Mouse (Mus musculus) MEL (cell line): ENCODE measurements around the gene Gmip. TPM values are rescaled to one million over a fixed set of nuclear protein-coding genes. Genes with fewer than 3 reads are reported as not detected.

ENCODE experiments used
- DNase-seq: peaks from one replicate; pipeline ENCODE4 v3.0.0; 2011; ENCODE audit warnings: low read depth, low spot score
- H3K27ac ChIP-seq: 2 replicates; pipeline ENCODE4 v1.5.1; 2012; ENCODE audit warnings: low read depth, mild to moderate bottlenecking, control low read depth, low read length, moderate library complexity; ENCODE audit not compliant: control insufficient read depth
- H3K27me3 ChIP-seq, 2 experiments: fragments of 150-350 bp in 1 of 2; sonication (generic) in 1 of 2; 2 replicates each; pipeline ENCODE4 v1.6.1; 2012; ENCODE audit warnings: low read length in 2 of 2, mild to moderate bottlenecking in 2 of 2, improper control_type of control experiment in 1 of 2, moderate library complexity in 1 of 2; ENCODE audit not compliant: insufficient read depth in 2 of 2, control insufficient read depth in 1 of 2
- H3K36me3 ChIP-seq, 2 experiments: 2 replicates each; pipeline ENCODE4 v1.6.1; 2012 to 2014; ENCODE audit warnings: low read length in 2 of 2, improper control_type of control experiment in 1 of 2, inconsistent platforms in 1 of 2, mild to moderate bottlenecking in 1 of 2; ENCODE audit not compliant: insufficient read depth in 2 of 2, control insufficient read depth in 1 of 2
- H3K4me1 ChIP-seq, 2 experiments: fragments of 150-350 bp in 1 of 2; sonication (generic) in 1 of 2; 2 replicates each; pipeline ENCODE4 v1.6.1; 2012; ENCODE audit warnings: low read length in 2 of 2, improper control_type of control experiment in 1 of 2, mild to moderate bottlenecking in 1 of 2; ENCODE audit not compliant: insufficient read depth in 2 of 2, control insufficient read depth in 1 of 2
- H3K4me3 ChIP-seq, 2 experiments: fragments of 150-350 bp in 1 of 2; sonication (generic) in 1 of 2; 2 replicates each; pipeline ENCODE4 v1.5.1; 2012; ENCODE audit warnings: low read depth in 2 of 2, low read length in 2 of 2, mild to moderate bottlenecking in 2 of 2, moderate library complexity in 2 of 2, control low read depth in 1 of 2, improper control_type of control experiment in 1 of 2; ENCODE audit not compliant: control insufficient read depth in 1 of 2, insufficient read depth in 1 of 2
- H3K79me2 ChIP-seq: 2 replicates; pipeline ENCODE4 v1.6.1; 2012; ENCODE audit warnings: mild to moderate bottlenecking, low read length, moderate library complexity; ENCODE audit not compliant: control insufficient read depth, poor library complexity, insufficient read depth
- H3K9ac ChIP-seq: 2 replicates; pipeline ENCODE4 v1.6.1; 2012; ENCODE audit warnings: low read depth, mild to moderate bottlenecking, control low read depth, low read length, moderate library complexity; ENCODE audit not compliant: control insufficient read depth, poor library complexity, severe bottlenecking
- H3K9me3 ChIP-seq: fragments of 150-350 bp; sonication (generic); replicated peaks from 2 replicates; pipeline ENCODE4 v1.6.1; 2012; ENCODE audit warnings: mild to moderate bottlenecking, low read length, improper control_type of control experiment, moderate library complexity; ENCODE audit not compliant: insufficient read depth
- BHLHE40 ChIP-seq: IDR thresholded peaks from 2 replicates; pipeline ENCODE4 v1.6.1; 2012; ENCODE audit warnings: low read depth, mild to moderate bottlenecking, inconsistent platforms, low read length, improper control_type of control experiment, borderline replicate concordance
- CHD1 ChIP-seq: IDR thresholded peaks from 2 replicates; pipeline ENCODE4 v1.6.1; 2012; ENCODE audit warnings: low read depth, mild to moderate bottlenecking, inconsistent platforms, low read length, improper control_type of control experiment
- CHD2 ChIP-seq: IDR thresholded peaks from 2 replicates; pipeline ENCODE4 v1.6.1; 2011; ENCODE audit warnings: low read length, improper control_type of control experiment
- ELF1 ChIP-seq: IDR thresholded peaks from 2 replicates; pipeline ENCODE4 v1.6.1; 2014; ENCODE audit warnings: low read depth, mild to moderate bottlenecking, inconsistent platforms, low read length, improper control_type of control experiment, moderate library complexity
- ETS1 ChIP-seq: IDR thresholded peaks from 2 replicates; pipeline ENCODE4 v1.6.1; 2012; ENCODE audit warnings: low read depth, mild to moderate bottlenecking, inconsistent platforms, low read length, improper control_type of control experiment, moderate library complexity
- GABPA ChIP-seq: IDR thresholded peaks from 2 replicates; pipeline ENCODE4 v1.6.1; 2012; ENCODE audit warnings: low read depth, mild to moderate bottlenecking, inconsistent platforms, low read length, improper control_type of control experiment, moderate library complexity
- GATA1 ChIP-seq: IDR thresholded peaks from 2 replicates; pipeline ENCODE4 v1.6.1; 2011; ENCODE audit warnings: low read depth, low read length, improper control_type of control experiment
- HCFC1 ChIP-seq: IDR thresholded peaks from 2 replicates; pipeline ENCODE4 v1.6.1; 2012; ENCODE audit warnings: low read depth, mild to moderate bottlenecking, inconsistent platforms, low read length, improper control_type of control experiment, moderate library complexity
- JUND ChIP-seq: IDR thresholded peaks from 2 replicates; pipeline ENCODE4 v1.6.1; 2011; ENCODE audit warnings: low read depth, mild to moderate bottlenecking, improper control_type of control experiment, low read length
- MEF2A ChIP-seq: IDR thresholded peaks from 2 replicates; pipeline ENCODE4 v1.6.1; 2014; ENCODE audit warnings: low read depth, mild to moderate bottlenecking, inconsistent platforms, low read length, improper control_type of control experiment; ENCODE audit not compliant: poor library complexity, insufficient replicate concordance, severe bottlenecking; ENCODE audit errors: extremely low read depth
- MXI1 ChIP-seq: IDR thresholded peaks from 2 replicates; pipeline ENCODE4 v1.6.1; 2011; ENCODE audit warnings: mild to moderate bottlenecking, low read depth, low read length, improper control_type of control experiment
- NELFE ChIP-seq: IDR thresholded peaks from 2 replicates; pipeline ENCODE4 v1.6.1; 2011; ENCODE audit warnings: low read depth, low read length, improper control_type of control experiment
- NRF1 ChIP-seq: IDR thresholded peaks from 2 replicates; pipeline ENCODE4 v1.6.1; 2014; ENCODE audit warnings: low read depth, mild to moderate bottlenecking, inconsistent platforms, low read length, improper control_type of control experiment, moderate library complexity; ENCODE audit not compliant: poor library complexity, insufficient read depth, severe bottlenecking
- POLR2A ChIP-seq, 2 experiments: IDR thresholded peaks; 2 replicates each; pipeline ENCODE4 v1.6.1; 2011 to 2012; ENCODE audit warnings: low read length in 2 of 2, mild to moderate bottlenecking in 2 of 2, control low read depth in 1 of 2, improper control_type of control experiment in 1 of 2, low read depth in 1 of 2, moderate library complexity in 1 of 2; ENCODE audit not compliant: control insufficient read depth in 1 of 2, insufficient read depth in 1 of 2, poor library complexity in 1 of 2
- POLR2AphosphoS5 ChIP-seq: IDR thresholded peaks from 2 replicates; pipeline ENCODE4 v1.6.1; 2012; ENCODE audit warnings: low read depth, borderline replicate concordance, mild to moderate bottlenecking, inconsistent platforms, low read length, moderate library complexity, mixed read lengths
- RCOR1 ChIP-seq: IDR thresholded peaks from 2 replicates; pipeline ENCODE4 v1.6.1; 2012; ENCODE audit warnings: low read depth, mild to moderate bottlenecking, inconsistent platforms, low read length, improper control_type of control experiment
- SMC3 ChIP-seq: IDR thresholded peaks from 2 replicates; pipeline ENCODE4 v1.6.1; 2011; ENCODE audit warnings: low read depth, low read length, improper control_type of control experiment
- TAL1 ChIP-seq: IDR thresholded peaks from 2 replicates; pipeline ENCODE4 v1.6.1; 2012; ENCODE audit warnings: mild to moderate bottlenecking, inconsistent platforms, low read length, moderate library complexity, mixed read lengths
- TCF12 ChIP-seq: IDR thresholded peaks from 2 replicates; pipeline ENCODE4 v1.6.1; 2014; ENCODE audit warnings: low read depth, mild to moderate bottlenecking, inconsistent platforms, low read length, improper control_type of control experiment, moderate library complexity
- UBTF ChIP-seq: IDR thresholded peaks from 2 replicates; pipeline ENCODE4 v1.6.1; 2012; ENCODE audit warnings: low read depth, mild to moderate bottlenecking, inconsistent platforms, low read length, improper control_type of control experiment, moderate library complexity, borderline replicate concordance; ENCODE audit not compliant: insufficient read depth
- USF1 ChIP-seq: IDR thresholded peaks from 2 replicates; pipeline ENCODE4 v1.6.1; 2014; ENCODE audit warnings: low read depth, mild to moderate bottlenecking, inconsistent platforms, low read length, improper control_type of control experiment, moderate library complexity
- ZNF384 ChIP-seq: IDR thresholded peaks from 2 replicates; pipeline ENCODE4 v1.6.1; 2012; ENCODE audit warnings: low read depth, mild to moderate bottlenecking, inconsistent platforms, low read length, improper control_type of control experiment
- polyA plus RNA-seq, 2 experiments: library from polyadenylated mRNA; stranded (reverse) in 1 of 2; unstranded in 1 of 2; fragments of >175 nt in 1 of 2; fragments of >200 nt in 1 of 2; gene quantifications; 2 replicates each; pipeline versions ENCODE4 v1.2.1 to v1.2.4; 2012; ENCODE audit warnings: low replicate concordance in 2 of 2, low read depth in 1 of 2; ENCODE audit not compliant: insufficient read length in 2 of 2, insufficient read depth in 1 of 2, missing spikeins in 1 of 2
- total RNA-seq: library from RNA; depleted of rRNA; stranded (reverse); fragments of 300-350 nt; gene quantifications from 2 replicates; pipeline ENCODE4 v1.2.3, GENCODE M21; 2012

The Gmip gene
- total and polyA plus RNA-seq, 3 experiments = 21.8 to 52.4 TPM; not detected in 1

DNA sequence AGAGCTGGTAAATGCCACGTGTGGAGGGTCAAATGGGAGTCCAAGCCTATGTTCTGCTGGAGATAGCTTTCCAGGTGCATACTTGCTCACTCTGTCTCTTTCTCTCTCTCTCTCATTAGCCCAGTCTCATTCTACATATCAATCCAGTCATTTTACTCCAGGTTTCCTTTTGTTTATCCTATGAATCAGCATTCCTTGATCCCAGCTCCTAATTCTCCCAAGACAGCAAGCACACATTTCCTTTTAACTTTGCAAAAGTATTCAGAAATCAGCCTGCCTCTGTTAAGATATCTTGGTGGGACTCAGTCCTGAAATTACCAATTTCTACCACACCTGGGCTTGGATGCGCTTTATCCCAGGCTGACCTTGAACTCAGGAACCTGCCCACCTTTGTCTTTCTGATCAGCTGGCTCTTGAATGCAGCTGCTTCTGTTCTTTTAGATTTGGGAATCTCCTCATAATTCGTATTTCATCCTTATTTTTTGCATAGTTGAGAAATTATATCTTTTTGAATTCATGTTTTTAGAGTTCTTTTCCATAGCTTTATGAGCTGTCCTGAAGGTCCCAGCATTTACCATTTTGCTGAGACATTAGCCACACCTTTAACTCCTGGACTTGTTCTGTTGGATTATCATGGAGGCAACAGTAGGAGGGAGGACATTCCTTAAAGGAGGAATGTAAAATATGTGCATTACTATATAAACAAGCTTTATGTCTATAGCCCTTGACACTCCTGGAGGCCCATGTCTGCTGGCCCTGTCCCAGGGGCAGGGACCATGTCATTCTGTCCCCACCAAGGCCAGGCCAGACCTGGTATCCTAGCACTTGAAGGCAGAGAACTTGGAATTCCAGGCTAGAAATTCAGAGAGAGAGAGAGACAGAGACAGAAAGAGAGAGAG is 38.9 kb downstream of the Gmip start:
- H3K79me2 ChIP-seq = no peaks in the 10 kb centered on the region
- H3K36me3 ChIP-seq = peaks cover 0 to 6% of the 10 kb centered on the region in 2 experiments; a peak in 2 of 4 replicates
- no peak for TF ChIP-seq USF1
- no peak for TF ChIP-seq ETS1
- no peak for TF ChIP-seq JUND
- no peak for TF ChIP-seq CHD1
- no peak for TF ChIP-seq SMC3
- TF ChIP-seq MXI1 = no peak
- no peak for TF ChIP-seq ZNF384
- no peak for TF ChIP-seq ELF1
- TF ChIP-seq POLR2AphosphoS5 = no peak
- no peak for TF ChIP-seq POLR2A (IDR thresholded peaks at IDR 0.05; ENCODE audit: control insufficient read depth in 1 of 2, insufficient read depth in 1 of 2, low read depth in 1 of 2, low read length in 2 of 2, poor library complexity in 1 of 2)
- TF ChIP-seq TAL1 = no peak
- TF ChIP-seq NRF1 = no peak
- no peak for TF ChIP-seq HCFC1
- H3K4me1 ChIP-seq = peaks cover 0 to 9% of the 10 kb centered on the region in 2 experiments; a peak in 2 of 4 replicates
- H3K27ac ChIP-seq = no peak overlapping the region
- DNase-seq = no peak
- no peaks in the 10 kb centered on the region for H3K9me3 ChIP-seq
- no peak overlapping the region for H3K4me3 ChIP-seq
- no peak overlapping the region for H3K9ac ChIP-seq
- H3K27me3 ChIP-seq = no peaks in the 10 kb centered on the region

DNA sequence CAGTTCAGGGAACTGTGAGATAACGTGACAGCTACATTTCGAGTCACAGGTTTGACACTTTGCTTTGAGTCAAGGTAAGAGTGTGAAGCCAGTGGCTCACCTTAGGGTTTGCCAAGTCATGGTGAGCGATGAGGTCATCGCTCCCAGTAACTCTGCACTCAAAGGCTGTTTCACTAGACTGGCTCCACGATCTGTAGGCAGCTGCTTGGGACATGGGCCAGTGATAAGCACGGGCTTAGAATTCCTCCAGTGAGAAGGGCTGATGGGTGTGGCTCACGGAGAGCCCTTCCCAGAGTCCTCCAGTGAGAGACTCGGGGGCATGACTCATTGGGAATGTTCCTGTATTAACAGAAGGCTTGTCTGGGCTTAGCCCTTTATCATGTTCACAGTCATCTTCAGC is 40.5 kb downstream of the Gmip start:
- Histone ChIP-seq H3K36me3 (peaks cover 0 to 6% of the 10 kb centered on the region in 2 experiments; a peak in 2 of 4 replicates), H3K9ac (no peak overlapping the region), H3K9me3 (no peaks in the 10 kb centered on the region), H3K27me3 (no peaks in the 10 kb centered on the region), H3K4me1 (peaks cover 0 to 9% of the 10 kb centered on the region in 2 experiments; a peak in 2 of 4 replicates), H3K4me3 (no peak overlapping the region), H3K79me2 (no peaks in the 10 kb centered on the region), H3K27ac (no peak overlapping the region)
- DNase-seq = peak; percentile 35
- TF ChIP-seq ELF1 (no peak), CHD2 (no peak), GABPA (no peak), TCF12 (no peak), MEF2A (no peak), POLR2A (IDR thresholded peaks at IDR 0.05; ENCODE audit: control insufficient read depth in 1 of 2, insufficient read depth in 1 of 2, low read depth in 1 of 2, low read length in 2 of 2, poor library complexity in 1 of 2) (no peak), CHD1 (no peak), POLR2AphosphoS5 (no peak), JUND (no peak), ETS1 (no peak; the same call in 1 of the 2 replicates), BHLHE40 (no peak), RCOR1 (no peak), GATA1 (no peak), UBTF (no peak), NELFE (no peak)
- TF ChIP-seq, all 39 proteins: peak for 0
